Mouse (Mus musculus) heart, postnatal 0 days (tissue): ENCODE measurements around the gene Traf5.

Experiments used
- CTCF ChIP-seq: IDR thresholded peaks from 2 replicates; pipeline ENCODE4 v1.5.1; 2016; ENCODE audit warnings: antibody characterized with exemption, control low read depth, low read depth
- EP300 ChIP-seq: IDR thresholded peaks from 2 replicates; pipeline ENCODE4 v1.6.1; 2016; ENCODE audit warnings: antibody characterized with exemption, low read depth

- no peak for TF ChIP-seq EP300
- TF ChIP-seq CTCF = no peak
Measured at GRCm38 (mm10) chr1:192105902-192106389, 13.6 kb upstream of the Traf5 start.
